Mouse (Mus musculus): ENCODE data around the gene Eln.

Eln gene

GRCm38 (mm10) chr5:134746890-134747511 is at the start of gene Eln:
Gene Eln, minus strand, starts transcription at chr5:134747323.
- DNase-seq (ENCODE audit: low read depth, low spot score): no peak

GRCm38 (mm10) chr5:134790080-134790995 is 43.2 kb upstream of the Eln start:
- no peak for DNase-seq (ENCODE audit: low read depth, low spot score)

- DNase-seq (ENCODE audit: low read depth, low spot score): no peak
Measured at GRCm38 (mm10) chr5:134788237-134788636, 41.1 kb upstream of the Eln start.

GRCm38 (mm10) chr5:134785691-134786371 is 38.7 kb upstream of the Eln start:
- peak; percentile 66 for DNase-seq (ENCODE audit: low read depth, low spot score)

- DNase-seq (ENCODE audit: low read depth, low spot score): peak; percentile 61
Measured at GRCm38 (mm10) chr5:134783794-134784193, 36.7 kb upstream of the Eln start.

GRCm38 (mm10) chr5:134780963-134781362 is 33.8 kb upstream of the Eln start:
- DNase-seq (ENCODE audit: low read depth, low spot score): peak; percentile 28

- no peak for DNase-seq (ENCODE audit: low read depth, low spot score)
Measured at GRCm38 (mm10) chr5:134780146-134780545, 33.0 kb upstream of the Eln start.

DNA sequence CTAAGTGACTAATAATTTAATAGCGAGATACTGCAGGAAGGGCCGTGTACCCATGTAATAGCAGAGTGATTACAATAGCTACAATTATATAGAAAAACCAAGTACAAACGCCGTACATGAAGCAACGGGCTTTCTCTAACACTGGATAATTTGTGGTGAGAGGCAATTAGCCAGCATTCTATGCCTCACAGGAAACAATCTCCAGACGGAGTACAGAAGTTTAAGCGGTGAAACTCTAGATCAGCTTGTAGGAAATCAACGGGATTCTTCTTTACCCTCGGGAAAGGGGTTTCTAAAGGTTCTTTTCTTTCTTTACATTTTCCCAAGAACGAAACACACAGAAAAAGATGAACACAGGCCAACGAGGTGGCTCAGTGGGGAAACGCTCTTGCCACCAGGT is 29.4 kb upstream of the Eln start:
- no peak for DNase-seq (ENCODE audit: low read depth, low spot score)

DNA sequence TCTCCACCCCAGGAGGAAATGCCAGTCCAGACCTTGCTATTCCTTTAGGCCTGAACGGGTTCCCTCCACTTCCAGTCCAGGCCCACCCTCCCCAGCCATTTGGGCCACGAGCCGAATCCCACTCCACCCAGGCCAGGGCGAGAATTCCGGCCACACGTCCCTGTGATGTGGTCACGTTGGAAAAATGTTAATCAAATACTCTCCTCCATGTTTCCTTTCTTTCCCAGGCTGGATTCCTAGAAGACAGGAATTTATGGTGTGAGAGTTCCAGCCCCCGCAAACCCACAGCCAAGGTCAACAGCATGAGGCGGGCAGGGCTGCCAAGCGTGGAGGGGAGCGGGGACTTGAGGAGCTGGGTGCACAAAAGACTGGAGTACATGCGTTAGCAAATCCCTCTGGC is 25.4 kb upstream of the Eln start:
- no peak for DNase-seq (ENCODE audit: low read depth, low spot score)

GRCm38 (mm10) chr5:134771750-134772149 is 24.6 kb upstream of the Eln start:
- DNase-seq (ENCODE audit: low read depth, low spot score): no peak

GRCm38 (mm10) chr5:134769181-134769580 is 22.1 kb upstream of the Eln start:
- no peak for DNase-seq (ENCODE audit: low read depth, low spot score)

DNA sequence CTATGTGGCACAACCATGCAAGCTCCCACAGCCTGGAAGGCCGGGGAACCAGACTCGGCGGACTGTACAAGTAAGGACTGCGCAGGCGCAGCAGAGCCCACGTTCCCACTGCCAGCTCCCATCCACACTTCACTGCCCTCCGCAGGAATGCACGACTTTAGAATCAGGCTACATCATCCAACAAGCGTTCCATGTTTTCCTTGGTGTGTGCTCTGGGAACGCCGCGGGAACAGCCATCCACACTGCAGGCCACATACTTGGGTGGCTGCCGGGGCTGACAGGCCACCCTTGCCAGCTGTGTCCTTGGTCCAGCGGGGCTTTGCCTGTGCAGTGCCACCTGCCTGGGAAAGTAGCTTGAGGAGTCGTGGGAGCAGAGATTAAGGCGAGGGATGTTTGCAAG is 18.3 kb upstream of the Eln start:
- peak; percentile 28 for DNase-seq (ENCODE audit: low read depth, low spot score)

DNA sequence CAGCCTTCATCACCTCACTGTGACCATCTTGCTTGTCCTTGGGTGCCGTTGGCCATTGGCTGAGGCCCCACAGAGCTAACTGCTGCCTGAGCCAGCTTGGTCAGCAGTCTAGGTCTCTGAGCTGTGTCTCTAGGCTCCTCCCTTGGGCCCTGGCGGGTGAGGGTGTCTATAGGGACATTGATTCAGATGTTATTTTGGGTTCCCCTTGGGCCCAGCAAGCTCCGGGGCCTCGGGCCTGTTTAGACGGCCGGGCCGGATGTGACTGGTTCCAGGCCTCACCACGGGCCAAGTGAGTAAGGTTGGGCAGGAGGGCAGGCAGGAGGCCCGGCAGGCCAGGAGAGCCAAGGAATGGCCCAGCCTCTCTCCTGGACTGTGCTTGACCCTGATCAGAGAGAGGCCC is 16.2 kb upstream of the Eln start:
- DNase-seq (ENCODE audit: low read depth, low spot score): no peak

- no peak for DNase-seq (ENCODE audit: low read depth, low spot score)
Measured at GRCm38 (mm10) chr5:134761409-134762124, 14.4 kb upstream of the Eln start.

GRCm38 (mm10) chr5:134756031-134756430 is 8.9 kb upstream of the Eln start:
- no peak for DNase-seq (ENCODE audit: low read depth, low spot score)

DNA sequence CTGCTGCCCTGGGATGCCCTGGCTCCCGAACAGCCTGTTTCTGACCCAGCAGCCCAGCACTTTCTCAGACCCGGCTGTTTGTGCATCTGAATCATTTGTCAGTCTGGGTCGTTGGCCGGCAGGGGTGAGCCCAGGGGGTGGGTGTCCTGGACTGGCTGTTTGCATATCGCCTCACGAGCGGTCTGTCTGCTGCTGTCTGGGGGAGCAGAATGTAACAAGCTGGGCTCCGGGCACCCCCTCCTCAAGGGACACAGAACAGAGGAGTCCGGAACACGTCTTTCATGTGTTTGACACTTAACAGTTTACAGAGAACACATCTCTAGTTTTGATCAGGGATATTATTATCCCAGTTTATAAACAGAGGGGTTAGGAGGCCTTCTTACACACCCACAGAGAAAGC is 7.0 kb upstream of the Eln start:
- DNase-seq (ENCODE audit: low read depth, low spot score): no peak

DNA sequence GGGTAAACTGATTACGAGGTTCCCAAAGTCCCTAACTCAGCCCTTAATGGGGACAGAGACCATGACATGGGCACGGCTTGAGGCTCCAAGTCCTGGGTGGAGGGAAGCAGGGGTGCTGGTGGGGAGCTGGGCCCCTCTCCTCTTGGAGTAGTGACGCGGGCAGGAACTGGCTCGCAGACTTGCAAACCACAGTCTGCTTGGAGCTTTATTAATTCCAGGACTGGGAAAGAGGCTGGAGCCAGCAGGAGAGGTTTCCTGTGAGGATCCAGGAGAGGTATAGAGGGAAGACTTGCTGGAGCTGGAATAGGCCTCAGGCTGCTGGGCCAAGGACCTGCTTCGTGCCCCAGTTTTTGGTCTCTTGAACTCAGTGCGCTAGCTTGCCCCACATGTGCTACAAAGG is 3.3 kb upstream of the Eln start:
- no peak for DNase-seq (ENCODE audit: low read depth, low spot score)

DNA sequence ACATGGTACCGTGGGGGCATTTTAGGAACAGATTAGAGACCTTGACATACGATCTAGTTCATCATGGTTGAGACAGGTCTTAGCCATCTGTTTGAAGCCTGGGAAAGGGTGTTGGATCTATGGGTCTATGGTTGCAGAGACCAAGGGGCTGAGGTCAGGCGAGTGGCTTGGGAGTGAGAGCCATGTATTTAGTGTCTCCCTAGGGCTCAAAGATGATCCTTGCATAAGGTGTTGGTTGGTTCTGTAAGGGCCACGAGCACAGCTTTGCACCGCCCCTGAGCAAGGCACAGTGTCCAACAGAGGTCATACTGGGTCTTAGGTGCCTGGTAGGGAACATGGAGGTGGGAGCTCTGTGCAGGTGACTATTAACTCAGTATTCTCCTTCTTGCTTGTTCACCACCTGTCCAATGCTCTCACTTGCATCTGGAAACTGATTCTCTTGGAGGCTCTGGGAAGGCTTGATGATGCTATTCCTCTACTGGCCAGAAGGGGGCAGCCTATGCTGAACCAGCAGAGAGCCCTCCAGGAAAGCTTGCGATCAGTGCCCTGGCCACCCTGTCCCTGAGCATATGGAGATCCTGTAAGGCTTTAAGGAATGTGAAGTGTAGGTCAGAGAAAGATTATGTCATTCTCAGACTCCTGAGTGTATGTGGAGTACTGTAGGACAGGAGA is 960 bp upstream of the Eln start:
- DNase-seq (ENCODE audit: low read depth, low spot score): peak; percentile 61

- no peak for DNase-seq (ENCODE audit: low read depth, low spot score)
Measured at GRCm38 (mm10) chr5:134747512-134747893, 380 bp upstream of the Eln start.

- no peak for DNase-seq (ENCODE audit: low read depth, low spot score)
Measured at GRCm38 (mm10) chr5:134746201-134746600, 922 bp downstream of the Eln start.

DNA sequence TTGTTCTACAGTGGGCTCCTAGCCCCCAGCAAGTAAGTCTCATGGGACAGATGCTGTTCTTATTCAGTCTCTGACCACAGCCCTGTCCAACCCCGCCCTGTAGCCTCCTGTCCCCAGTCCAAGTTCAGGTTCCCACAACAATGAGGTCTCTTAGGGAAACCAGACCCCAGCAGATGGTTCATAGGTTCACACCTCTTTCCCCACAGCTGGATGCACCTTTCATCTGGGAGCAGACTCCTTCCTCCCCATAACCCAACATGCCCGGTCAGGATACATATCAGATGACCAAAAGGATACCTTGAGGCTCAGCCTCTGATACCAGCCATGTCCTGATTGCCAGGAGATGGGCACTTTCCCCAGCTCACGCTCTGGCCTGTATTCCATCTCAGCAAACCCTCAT is 1.3 kb downstream of the Eln start:
- DNase-seq (ENCODE audit: low read depth, low spot score): no peak
